Mouse (Mus musculus) embryo, embryonic 11.5 days (tissue): ENCODE measurements at regions not wholly inside any gene's neighbourhood (a gene's known extent, or its start where the extent isn't known, plus 50 kb on each side); places are given as distances from the start of the nearest gene placed in this dataset.

Experiments used
- DNase-seq: peaks from one replicate; pipeline ENCODE4 v3.0.0-alpha.2; 2012; ENCODE audit warnings: low read depth, low spot score

- no peak for DNase-seq
Observed at GRCm38 (mm10) chr2:178710001-178710400, 279.7 kb downstream of the Cdh26 start.

- no peak for DNase-seq
Observed at GRCm38 (mm10) chr2:178711587-178712080, 281.3 kb downstream of the Cdh26 start.

GRCm38 (mm10) chr2:178712391-178712892 is 282.1 kb downstream of the Cdh26 start:
- no peak for DNase-seq

- no peak for DNase-seq
Observed at GRCm38 (mm10) chr2:178715500-178716245, 285.3 kb downstream of the Cdh26 start.

- DNase-seq, result no peak
Observed at GRCm38 (mm10) chr2:178718048-178718447, 287.7 kb downstream of the Cdh26 start.

- no peak for DNase-seq
Observed at GRCm38 (mm10) chr2:178723455-178723854, 293.1 kb downstream of the Cdh26 start.

GRCm38 (mm10) chr2:178724228-178724627 is 293.9 kb downstream of the Cdh26 start:
- no peak for DNase-seq

- peak; percentile 11 for DNase-seq
Observed at GRCm38 (mm10) chr2:178727930-178728793, 297.8 kb downstream of the Cdh26 start.

- DNase-seq, result no peak
Observed at GRCm38 (mm10) chr2:178728794-178729120, 298.4 kb downstream of the Cdh26 start.

- DNase-seq, result peak; percentile 59
Observed at GRCm38 (mm10) chr2:178735099-178735498, 304.8 kb downstream of the Cdh26 start.

- no peak for DNase-seq
Observed at GRCm38 (mm10) chr2:178744617-178745016, 314.3 kb downstream of the Cdh26 start.

- DNase-seq, result no peak
Observed at GRCm38 (mm10) chr2:178745296-178746015, 315.1 kb downstream of the Cdh26 start.

GRCm38 (mm10) chr2:178751247-178751646 is 320.9 kb downstream of the Cdh26 start:
- no peak for DNase-seq

- DNase-seq, result peak; percentile 42
Observed at GRCm38 (mm10) chr2:178758366-178758765, 328.0 kb downstream of the Cdh26 start.

- no peak for DNase-seq
Observed at GRCm38 (mm10) chr2:178768526-178768925, 338.2 kb downstream of the Cdh26 start.

GRCm38 (mm10) chr2:178769001-178769400 is 338.7 kb downstream of the Cdh26 start:
- DNase-seq, result no peak

GRCm38 (mm10) chr2:178771435-178771834 is 341.1 kb downstream of the Cdh26 start:
- DNase-seq, result no peak

GRCm38 (mm10) chr2:178771881-178772280 is 341.6 kb downstream of the Cdh26 start:
- no peak for DNase-seq

GRCm38 (mm10) chr2:178784822-178785589 is 354.7 kb downstream of the Cdh26 start:
- DNase-seq, result no peak

- DNase-seq, result no peak
Observed at GRCm38 (mm10) chr2:178785843-178786242, 355.5 kb downstream of the Cdh26 start.

GRCm38 (mm10) chr2:178795841-178796240 is 365.5 kb downstream of the Cdh26 start:
- no peak for DNase-seq
